Mouse (Mus musculus): ENCODE measurements around the gene Pacsin3. TPM values are rescaled to one million over a fixed set of nuclear protein-coding genes. Genes with fewer than 3 reads are reported as not detected.

Gene Pacsin3
- polyA plus RNA-seq, 1 experiment from 2014 or later = 30.0 TPM

- Histone ChIP-seq H3K27ac (no peak overlapping the region), H3K4me3 (no peak overlapping the region), H3K36me3 (no peaks in the 10 kb centered on the region), H3K4me1 (replicated peaks) (peaks cover 13% of the 10 kb centered on the region; the same call in 1 of the 2 replicates), H3K27me3 (ENCODE audit: insufficient read depth, poor library complexity, severe bottlenecking) (no peaks in the 10 kb centered on the region), H3K9me3 (no peaks in the 10 kb centered on the region)
- WGBS = 91% methylated on average over 5 of the region's 5 CpGs
- DNase-seq (ENCODE audit: low spot score) = no peak
These were observed 40.1 kb downstream of the Pacsin3 start for GRCm38 (mm10) chr2:91295895-91296294.

GRCm38 (mm10) chr2:91299156-91299555 lies 43.4 kb downstream of the Pacsin3 start:
- Histone ChIP-seq H3K4me1 (replicated peaks) (0 out of 2 replicates have a peak, but pooled peaks cover 5% of the 10 kb centered on the region), H3K27me3 (ENCODE audit: insufficient read depth, poor library complexity, severe bottlenecking) (no peaks in the 10 kb centered on the region), H3K27ac (no peak overlapping the region), H3K36me3 (peaks cover 9% of the 10 kb centered on the region; the same call in 1 of the 2 replicates), H3K4me3 (no peak overlapping the region), H3K9me3 (no peaks in the 10 kb centered on the region)
- DNase-seq (ENCODE audit: low spot score) = no peak
- 66% methylated on average over 3 of the region's 3 CpGs for WGBS

DNA sequence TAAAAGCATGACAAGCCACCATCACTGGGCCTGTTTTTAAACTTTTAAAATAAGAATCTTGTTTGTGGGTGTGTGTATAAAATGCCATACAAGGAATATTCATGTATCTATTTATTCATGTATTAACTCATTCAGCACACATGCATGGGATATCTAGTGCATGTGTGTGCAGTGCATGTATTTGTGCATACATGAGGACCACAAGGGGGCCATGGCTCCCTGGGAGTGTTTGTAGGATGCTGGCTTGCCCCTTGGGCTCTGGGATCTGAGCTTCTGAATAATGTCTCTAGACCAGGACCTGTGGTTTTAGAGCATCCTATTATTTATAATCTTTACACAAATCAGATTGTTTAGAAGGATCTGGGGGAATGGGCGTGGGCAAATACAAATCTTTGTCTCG lies 45.0 kb downstream of the Pacsin3 start:
- 93% methylated on average over 2 of the region's 2 CpGs for WGBS
- no peak overlapping the region for H3K4me3 ChIP-seq
- no peaks in the 10 kb centered on the region for H3K9me3 ChIP-seq
- no peaks in the 10 kb centered on the region for H3K27me3 ChIP-seq (ENCODE audit: insufficient read depth, poor library complexity, severe bottlenecking)
- peaks cover 10% of the 10 kb centered on the region; the same call in 1 of the 2 replicates for H3K36me3 ChIP-seq
- H3K4me1 ChIP-seq (replicated peaks) = 0 out of 2 replicates have a peak, but pooled peaks cover 5% of the 10 kb centered on the region
- DNase-seq (ENCODE audit: low spot score) = no peak
- no peak overlapping the region for H3K27ac ChIP-seq

DNA sequence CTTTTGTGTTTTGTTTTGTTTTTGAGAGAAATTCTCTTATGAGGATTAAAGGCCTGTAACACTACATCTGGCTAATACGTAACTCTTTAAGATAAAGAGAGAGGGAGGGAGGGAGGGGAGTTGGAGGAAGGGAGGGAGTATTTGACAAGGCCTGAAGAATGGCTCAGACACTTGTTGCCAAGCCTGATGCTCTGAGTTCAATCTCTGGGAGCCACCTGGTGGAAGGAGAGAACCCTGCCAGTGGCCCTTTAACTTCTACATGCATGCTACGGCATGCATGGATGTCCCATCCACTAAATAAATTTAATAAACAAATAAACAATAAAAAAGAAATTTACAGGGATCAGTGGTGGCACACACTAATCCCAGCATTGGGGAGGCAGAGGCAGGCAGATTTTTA lies 46.1 kb downstream of the Pacsin3 start:
- no peak for DNase-seq (ENCODE audit: low spot score)
- H3K4me3 ChIP-seq = no peak overlapping the region
- no peak overlapping the region for H3K27ac ChIP-seq
- 0 out of 2 replicates have a peak, but pooled peaks cover 5% of the 10 kb centered on the region for H3K4me1 ChIP-seq (replicated peaks)
- peaks cover 10% of the 10 kb centered on the region; the same call in 1 of the 2 replicates for H3K36me3 ChIP-seq
- no peaks in the 10 kb centered on the region for H3K9me3 ChIP-seq
- WGBS = 91% methylated on average over 2 of the region's 2 CpGs
- H3K27me3 ChIP-seq (ENCODE audit: insufficient read depth, poor library complexity, severe bottlenecking) = no peaks in the 10 kb centered on the region

- no peak overlapping the region for H3K27ac ChIP-seq
- 0 out of 2 replicates have a peak, but pooled peaks cover 5% of the 10 kb centered on the region for H3K4me1 ChIP-seq (replicated peaks)
- WGBS = 80% methylated on average over 3 of the region's 3 CpGs
- H3K36me3 ChIP-seq = peaks cover 10% of the 10 kb centered on the region; the same call in 1 of the 2 replicates
- no peak overlapping the region for H3K4me3 ChIP-seq
- no peak for DNase-seq (ENCODE audit: low spot score)
- no peaks in the 10 kb centered on the region for H3K27me3 ChIP-seq (ENCODE audit: insufficient read depth, poor library complexity, severe bottlenecking)
- no peaks in the 10 kb centered on the region for H3K9me3 ChIP-seq
These were observed 47.1 kb downstream of the Pacsin3 start for GRCm38 (mm10) chr2:91302845-91303244.

DNA sequence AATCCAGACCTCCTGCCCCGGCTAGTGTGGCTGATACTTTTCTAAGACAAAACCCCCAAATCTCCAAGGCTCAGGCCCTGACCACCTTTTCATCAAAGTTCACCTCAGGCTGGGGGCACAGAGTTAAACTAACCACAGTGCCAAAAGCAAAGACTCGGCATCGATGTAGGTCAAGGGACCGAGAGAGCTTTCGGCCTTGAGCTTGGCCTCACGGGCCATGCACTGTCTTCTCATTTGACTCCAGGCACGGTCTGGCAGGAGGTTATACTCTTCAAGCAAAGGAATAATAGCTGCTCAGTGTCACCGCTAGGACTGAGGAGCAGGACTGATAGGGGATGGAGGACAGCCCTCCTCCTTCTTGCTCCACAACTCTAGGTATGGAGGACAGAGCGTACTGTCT lies 50.2 kb downstream of the Pacsin3 start:
- WGBS = 92% methylated on average over 9 of the region's 9 CpGs
- H3K4me1 ChIP-seq (replicated peaks) = peaks cover 6% of the 10 kb centered on the region; the same call in 1 of the 2 replicates
- H3K27me3 ChIP-seq (ENCODE audit: insufficient read depth, poor library complexity, severe bottlenecking) = no peaks in the 10 kb centered on the region
- H3K4me3 ChIP-seq = no peak overlapping the region
- H3K9me3 ChIP-seq = no peaks in the 10 kb centered on the region
- DNase-seq (ENCODE audit: low spot score) = no peak
- peaks cover 10% of the 10 kb centered on the region; the same call in 1 of the 2 replicates for H3K36me3 ChIP-seq
- H3K27ac ChIP-seq = no peak overlapping the region

DNA sequence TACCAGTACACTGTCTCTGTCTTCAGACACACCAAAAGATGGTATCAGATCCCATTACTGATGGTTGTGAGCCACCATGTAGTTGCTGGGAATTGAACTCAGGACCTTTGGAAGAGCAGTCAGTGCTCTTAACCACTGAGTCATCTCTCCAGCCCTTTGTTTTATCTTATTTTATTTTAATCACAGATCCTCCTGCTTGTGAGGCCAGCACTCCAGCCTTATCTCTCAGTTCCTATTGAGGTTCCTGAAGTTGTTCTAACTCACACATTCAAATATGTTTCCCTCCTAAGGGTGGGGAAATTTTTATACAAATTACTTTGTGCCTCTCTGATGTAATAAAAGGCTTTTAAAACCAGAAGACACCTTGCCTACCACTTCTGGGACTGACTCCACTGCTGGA lies 50.8 kb downstream of the Pacsin3 start:
- H3K9me3 ChIP-seq = no peaks in the 10 kb centered on the region
- H3K27ac ChIP-seq = no peak overlapping the region
- H3K36me3 ChIP-seq = peaks cover 10% of the 10 kb centered on the region; the same call in 1 of the 2 replicates
- DNase-seq (ENCODE audit: low spot score) = no peak
- H3K27me3 ChIP-seq (ENCODE audit: insufficient read depth, poor library complexity, severe bottlenecking) = no peaks in the 10 kb centered on the region
- no peak overlapping the region for H3K4me3 ChIP-seq
- peaks cover 6% of the 10 kb centered on the region; the same call in 1 of the 2 replicates for H3K4me1 ChIP-seq (replicated peaks)

DNA sequence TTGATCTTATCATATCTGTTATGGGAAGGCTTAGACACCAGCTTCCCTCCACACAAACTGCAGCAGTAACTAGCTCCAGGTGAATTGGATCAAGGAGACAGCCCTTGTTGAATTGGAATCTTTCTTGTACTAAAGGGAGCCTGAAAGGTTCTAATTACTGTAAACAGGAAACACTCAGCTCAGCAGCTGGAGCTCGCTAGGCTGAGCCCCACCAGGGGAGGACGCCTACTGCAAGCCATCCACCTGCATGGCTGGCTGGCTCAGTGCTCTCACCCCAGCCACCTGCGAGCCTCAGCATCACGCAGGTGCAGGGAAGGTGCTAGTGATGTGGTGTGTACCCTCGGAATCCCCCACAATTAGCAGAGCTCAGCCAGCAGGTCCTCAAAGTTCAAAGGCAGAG lies 52.9 kb downstream of the Pacsin3 start:
- H3K4me1 ChIP-seq (replicated peaks) = peaks cover 21% of the 10 kb centered on the region
- peaks cover 5% of the 10 kb centered on the region; the same call in 1 of the 2 replicates for H3K36me3 ChIP-seq
- DNase-seq (ENCODE audit: low spot score) = no peak
- no peak overlapping the region for H3K27ac ChIP-seq
- no peaks in the 10 kb centered on the region for H3K9me3 ChIP-seq
- no peaks in the 10 kb centered on the region for H3K27me3 ChIP-seq (ENCODE audit: insufficient read depth, poor library complexity, severe bottlenecking)
- no peak overlapping the region for H3K4me3 ChIP-seq
- WGBS = 51% methylated on average over 5 of the region's 5 CpGs

DNA sequence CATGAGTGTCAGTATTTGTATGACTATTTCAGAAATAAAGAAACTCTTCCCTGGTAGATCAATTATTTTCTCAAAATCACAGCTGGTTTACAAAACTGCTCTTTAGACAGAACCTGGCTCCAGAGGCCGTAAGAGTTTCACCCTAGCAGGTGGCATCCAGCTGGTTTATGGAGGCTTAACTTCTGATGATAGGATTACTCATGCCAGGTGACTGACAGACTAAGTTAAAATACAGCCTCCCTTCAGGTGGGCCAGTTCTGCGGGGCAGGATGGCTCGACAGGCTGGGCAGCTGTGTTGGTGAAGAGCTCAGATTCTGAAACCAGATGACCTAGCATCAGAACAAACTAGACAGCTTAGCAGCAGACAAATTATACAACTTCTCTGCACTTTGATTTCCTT lies 53.8 kb downstream of the Pacsin3 start:
- no peak overlapping the region for H3K27ac ChIP-seq
- H3K4me1 ChIP-seq (replicated peaks) = peaks cover 22% of the 10 kb centered on the region
- no peak overlapping the region for H3K4me3 ChIP-seq
- H3K27me3 ChIP-seq (ENCODE audit: insufficient read depth, poor library complexity, severe bottlenecking) = no peaks in the 10 kb centered on the region
- 74% methylated on average over 3 of the region's 3 CpGs for WGBS
- no peaks in the 10 kb centered on the region for H3K9me3 ChIP-seq
- no peaks in the 10 kb centered on the region for H3K36me3 ChIP-seq
- DNase-seq (ENCODE audit: low spot score) = no peak

DNA sequence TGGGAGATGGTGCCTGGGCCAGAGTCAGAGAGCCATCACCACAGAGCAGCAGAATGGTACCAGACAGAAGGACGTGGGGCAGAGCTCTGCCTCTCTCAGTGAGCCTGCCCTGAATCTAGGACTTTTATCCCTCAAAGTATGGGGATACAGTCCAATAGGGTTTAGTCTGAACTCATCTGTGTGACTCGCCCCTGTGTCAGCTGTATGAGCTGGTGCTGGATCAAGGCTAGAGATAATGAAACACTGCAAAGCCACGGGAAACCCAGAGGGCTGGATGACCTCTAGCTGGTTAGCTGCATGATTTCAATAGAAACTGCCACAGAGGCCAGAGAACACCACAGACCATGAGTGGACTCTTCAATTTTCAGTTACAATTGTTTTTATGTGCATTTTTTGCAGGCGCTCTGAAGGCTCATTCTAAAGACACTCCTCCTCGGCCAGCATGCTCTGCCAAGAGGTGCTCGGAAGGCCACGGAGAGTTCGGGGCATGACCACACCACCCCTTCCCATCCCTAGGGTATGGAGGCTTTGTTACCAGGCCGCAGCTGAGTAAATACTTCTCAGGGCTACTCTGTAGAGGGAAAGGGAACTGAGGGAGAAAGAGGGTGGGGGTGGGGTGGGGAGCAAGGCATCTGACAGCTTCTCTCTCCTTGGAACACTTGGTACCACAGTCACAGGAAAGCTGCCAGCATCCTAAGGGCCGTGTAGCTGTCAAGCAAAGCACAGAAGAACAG lies 57.0 kb downstream of the Pacsin3 start:
- peaks cover 7% of the 10 kb centered on the region; the same call in 1 of the 2 replicates for H3K36me3 ChIP-seq
- H3K27me3 ChIP-seq (ENCODE audit: insufficient read depth, poor library complexity, severe bottlenecking) = no peaks in the 10 kb centered on the region
- H3K27ac ChIP-seq = peak overlapping the region; percentile 63
- no peak overlapping the region for H3K4me3 ChIP-seq
- 24% methylated on average over 10 of the region's 10 CpGs for WGBS
- H3K4me1 ChIP-seq (replicated peaks) = peaks cover 22% of the 10 kb centered on the region
- no peaks in the 10 kb centered on the region for H3K9me3 ChIP-seq
- DNase-seq (ENCODE audit: low spot score) = peak; percentile 53

GRCm38 (mm10) chr2:91314184-91314583 lies 58.4 kb downstream of the Pacsin3 start:
- Histone ChIP-seq H3K36me3 (peaks cover 7% of the 10 kb centered on the region; the same call in 1 of the 2 replicates), H3K4me1 (replicated peaks) (peaks cover 17% of the 10 kb centered on the region), H3K9me3 (no peaks in the 10 kb centered on the region), H3K4me3 (no peak overlapping the region), H3K27ac (no peak overlapping the region), H3K27me3 (ENCODE audit: insufficient read depth, poor library complexity, severe bottlenecking) (no peaks in the 10 kb centered on the region)
- WGBS = 93% methylated on average over 7 of the region's 7 CpGs
- no peak for DNase-seq (ENCODE audit: low spot score)

All from hindbrain, embryonic 10.5 days (tissue).